Mouse (Mus musculus): ENCODE measurements around the gene Gxylt2. TPM values are rescaled to one million over a fixed set of nuclear protein-coding genes. Genes with fewer than 3 reads are reported as not detected.
A peak's percentile ranks its signal among the peaks of the same experiment; 100 is the strongest.

Gene Gxylt2
- polyA plus RNA-seq, 1 experiment from 2014 or later = 0.01 TPM

DNA sequence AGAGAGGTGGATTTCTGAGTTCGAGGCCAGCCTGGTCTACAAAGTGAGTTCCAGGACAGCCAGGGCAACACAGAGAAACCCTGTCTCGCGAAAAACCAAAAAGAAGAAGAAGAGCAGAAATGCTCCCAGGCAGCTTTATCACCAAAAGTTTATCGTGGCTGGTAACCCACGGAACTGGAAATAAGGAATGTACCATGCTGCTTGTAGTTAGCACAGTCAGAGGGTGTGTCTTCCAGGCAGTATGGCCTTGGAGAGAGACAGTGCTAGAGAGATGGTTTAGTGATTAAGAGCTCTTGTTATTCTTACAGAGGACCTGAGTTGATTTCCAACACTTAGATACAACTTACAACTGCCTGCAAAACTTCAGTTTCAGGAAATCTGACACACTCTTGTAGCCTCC, 146.5 kb downstream of the Gxylt2 start:
- no peak for TF ChIP-seq EP300 (IDR thresholded peaks at IDR 0.05; ENCODE audit: low read depth)
- no peak for TF ChIP-seq CTCF (IDR thresholded peaks at IDR 0.05; ENCODE audit: low read depth)
- Histone ChIP-seq H3K27me3 (ENCODE audit: insufficient read depth, low read length) (no peaks in the 10 kb centered on the region), H3K9me3 (ENCODE audit: low read length) (no peaks in the 10 kb centered on the region), H3K4me1 (ENCODE audit: insufficient read depth) (peaks cover 23% of the 10 kb centered on the region), H3K36me3 (replicated peaks; ENCODE audit: insufficient read depth, low read length) (peaks cover 9% of the 10 kb centered on the region), H3K4me2 (ENCODE audit: low read depth, low read length) (no peak overlapping the region), H3K9ac (replicated peaks) (no peak overlapping the region), H3K27ac (ENCODE audit: low read depth) (0 out of 2 replicates have a peak overlapping the region, but pooled peaks have one; percentile 3), H3K4me3 (ENCODE audit: low read depth, low read length) (no peak overlapping the region)
- no peak for ATAC-seq
- DNase-seq = no peak
- 64% methylated on average over 5 of the region's 5 CpGs for WGBS (ENCODE audit: insufficient replicate concordance)

Other genes starting within 250 kb of the Gxylt2 start
- gene Shq1, start 33.6 kb upstream of the Gxylt2 start, polyA plus RNA-seq (2015; fragmentation: Nextera tagmentation; extraction: Ambion mirVana) = 6.4 TPM in 2 replicates
- gene Ppp4r2, start 128.9 kb downstream of the Gxylt2 start, polyA plus RNA-seq (2015; fragmentation: Nextera tagmentation; extraction: Ambion mirVana) = 4.9 and 5.6 TPM in 2 replicates